Mouse (Mus musculus) kidney, adult 2 months (tissue): Measurements from ENCODE around the gene Nell1.

Experiments
- CTCF ChIP-seq: fragments of 200-500 bp; conservative IDR thresholded peaks from 2 replicates; pipeline ENCODE4 v1.5.1; 2011; ENCODE audit warnings: low read depth, mild to moderate bottlenecking, control low read depth, low read length, moderate library complexity, mixed read lengths; ENCODE audit not compliant: insufficient read depth, insufficient read length
- POLR2A ChIP-seq: fragments of 200-500 bp; IDR thresholded peaks from one replicate; pipeline ENCODE4 v1.6.1; 2011; ENCODE audit warnings: low read depth, low read length, control low read depth

DNA sequence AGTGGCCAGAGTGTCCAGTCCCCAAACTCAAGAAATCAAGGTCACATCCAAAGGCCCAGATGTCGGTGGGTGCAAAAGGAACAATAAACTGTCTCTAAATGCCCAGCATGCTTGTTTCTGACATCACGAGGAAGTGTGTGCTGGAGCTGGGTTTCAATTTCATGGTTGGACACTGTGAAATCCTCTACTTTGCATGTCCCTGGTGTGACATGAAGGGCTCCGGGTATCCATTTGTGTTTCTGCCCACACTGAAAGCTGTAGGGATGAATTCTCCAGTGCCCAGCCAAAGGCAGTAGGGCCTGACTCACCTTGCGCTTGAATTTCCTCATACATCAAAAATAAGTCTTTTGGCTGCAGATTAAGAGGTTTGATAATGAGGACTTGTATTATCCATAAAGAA, 266.5 kb downstream of the Nell1 start:
- TF ChIP-seq POLR2A (no peak), CTCF (no peak)
